Mouse (Mus musculus): ENCODE measurements around the gene Ppih. TPM values are rescaled to one million over a fixed set of nuclear protein-coding genes. Genes with fewer than 3 reads are reported as not detected.

Ppih gene
- polyA plus RNA-seq, 1 experiment, result 28.4 TPM

Other genes with a start within 250 kb of the Ppih start
- gene Slc2a1, start 211.8 kb downstream of the Ppih start, polyA plus RNA-seq (2012; rRNA removed), result 36.2 and 38.7 TPM in 2 replicates
- gene Zfp691, start 146.4 kb downstream of the Ppih start, polyA plus RNA-seq (2012; rRNA removed), result 8.9 and 9.7 TPM in 2 replicates
- gene Ermap, start 130.5 kb downstream of the Ppih start, polyA plus RNA-seq (2012; rRNA removed), result 0.15 and 0.33 TPM in 2 replicates
- 48.0 and 51.4 TPM in 2 replicates for gene Svbp, start 125.2 kb downstream of the Ppih start, polyA plus RNA-seq (2012; rRNA removed)
- 0.29 and 0.43 TPM in 2 replicates for gene Tmem269, start 102.3 kb downstream of the Ppih start, polyA plus RNA-seq (2012; rRNA removed)
- 8.8 TPM in 2 replicates for gene AU022252, start 87.8 kb downstream of the Ppih start, polyA plus RNA-seq (2012; rRNA removed)
- gene P3h1, start 87.6 kb downstream of the Ppih start, polyA plus RNA-seq (2012; rRNA removed), result 30.1 and 30.6 TPM in 2 replicates
- gene Cldn19, start 65.1 kb downstream of the Ppih start, polyA plus RNA-seq (2012; rRNA removed), result 0.54 and 0.59 TPM in 2 replicates
- 312 and 444 TPM in 2 replicates for gene Ybx1, start 25.9 kb downstream of the Ppih start, polyA plus RNA-seq (2012; rRNA removed)
- 0.98 and 1.7 TPM in 2 replicates for gene Ccdc30, start 95.0 kb upstream of the Ppih start, polyA plus RNA-seq (2012; rRNA removed)
- gene Ppcs, start 101.9 kb upstream of the Ppih start, polyA plus RNA-seq (2012; rRNA removed), result 29.4 and 31.5 TPM in 2 replicates
- gene Zmynd12, start 102.3 kb upstream of the Ppih start, polyA plus RNA-seq (2012; rRNA removed), result 1.3 and 1.9 TPM in 2 replicates
- 0.21 and 0.29 TPM in 2 replicates for gene Rimkla, start 172.1 kb upstream of the Ppih start, polyA plus RNA-seq (2012; rRNA removed)
- 20.5 and 22.0 TPM in 2 replicates for gene Foxj3, start 216.5 kb upstream of the Ppih start, polyA plus RNA-seq (2012; rRNA removed)
- gene Frg2f1, start 219.0 kb upstream of the Ppih start, polyA plus RNA-seq (2012; rRNA removed), result 5.1 and 5.8 TPM in 2 replicates

Data from urinary bladder, adult 2 months (tissue).